Mouse (Mus musculus) E14TG2a.4 (cell line): ENCODE measurements around the gene Ep300.

ENCODE experiments used
- CTCF ChIP-seq: conservative IDR thresholded peaks from 2 replicates; pipeline ENCODE4 v1.5.1; 2014; ENCODE audit warnings: low read length
- NANOG ChIP-seq: IDR thresholded peaks from 2 replicates; pipeline ENCODE4 v1.6.1; 2014; ENCODE audit warnings: borderline replicate concordance, low read length, mixed read lengths
- POU5F1 ChIP-seq: IDR thresholded peaks from 2 replicates; pipeline ENCODE4 v1.6.1; 2014; ENCODE audit warnings: low read length, borderline replicate concordance

DNA sequence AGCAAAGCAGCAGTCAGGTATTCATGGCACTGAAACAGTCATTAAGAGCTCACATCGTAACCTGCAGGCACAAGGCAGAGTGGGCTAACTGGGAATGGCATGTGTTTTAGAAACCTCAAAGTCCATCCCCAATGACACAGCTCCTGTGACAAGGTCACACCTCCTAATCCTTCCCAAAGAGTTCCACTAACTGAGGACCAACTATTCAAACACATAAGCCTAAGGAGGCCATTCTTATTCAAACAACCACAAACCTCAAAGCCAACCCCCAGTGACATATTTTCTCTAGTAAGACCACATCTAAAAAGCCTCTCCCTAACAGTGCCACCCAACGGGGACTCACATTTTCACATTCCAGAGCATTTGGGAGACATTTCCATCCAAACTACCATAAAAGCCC is 40.2 kb upstream of the Ep300 start:
- TF ChIP-seq CTCF = no peak
- TF ChIP-seq POU5F1 = no peak
- TF ChIP-seq NANOG = no peak
